In the genomic region with DNA sequence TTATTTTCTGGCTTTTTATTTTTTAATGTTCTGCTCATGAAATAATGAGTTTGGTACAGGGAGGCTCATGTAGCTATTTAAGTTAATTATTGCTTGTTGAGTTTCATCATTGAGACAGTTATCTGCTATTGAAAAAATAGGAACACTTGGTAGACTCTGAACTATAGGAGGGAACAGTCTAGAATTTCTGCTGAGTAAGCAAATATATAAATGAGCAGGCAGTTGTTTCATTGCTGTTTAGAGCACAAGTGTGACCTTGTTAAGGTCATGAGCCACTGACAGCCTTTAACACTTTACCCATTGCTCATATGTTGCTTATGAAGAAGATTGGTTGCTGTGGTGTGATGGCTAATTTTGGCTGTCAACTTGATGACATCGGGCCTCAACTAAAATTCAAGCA, we compare ENCODE assay signal across 15 mouse cellular contexts.
"Had no signal": no experiment of that assay in that cellular context is flagged by ENCODE, and none has a peak within 500 bp of the region (broad histone marks: within the 10 kb centered on the region; RNA-seq: fewer than 3 reads in every experiment).

No protein-coding gene starts in this region.

- H3K4me2 ChIP-seq: neural tube, embryonic 15.5 days; stomach, embryonic 15.5 days had no signal

- H3K27ac ChIP-seq: neural tube, embryonic 15.5 days; stomach, embryonic 15.5 days; stomach, postnatal 0 days had no signal

- H3K27me3 ChIP-seq: neural tube, embryonic 15.5 days; stomach, embryonic 15.5 days had no signal

- H3K9ac ChIP-seq: neural tube, embryonic 15.5 days; stomach, embryonic 15.5 days had no signal

- DNase-seq: retina, postnatal 1 day; right cerebral cortex, adult 18-20 months; right cerebral cortex, postnatal 14 days; right cerebral cortex, postnatal 25 days; right cerebral cortex, postnatal 4 days; spleen, adult 18-20 months; thymus, adult 18-20 months; thymus, adult 2 months; thymus, postnatal 14 days; thymus, postnatal 25 days; thymus, postnatal 36 days; thymus, postnatal 4 days had no signal

- H3K4me3 ChIP-seq: neural tube, embryonic 15.5 days; stomach, embryonic 15.5 days had no signal

- H3K4me1 ChIP-seq: neural tube, embryonic 15.5 days; stomach, embryonic 15.5 days had no signal

- H3K9me3 ChIP-seq: neural tube, embryonic 15.5 days; stomach, embryonic 15.5 days had no signal

- H3K36me3 ChIP-seq: neural tube, embryonic 15.5 days; stomach, embryonic 15.5 days had no signal
